Mouse (Mus musculus): ENCODE measurements around the gene Fuz. TPM values are rescaled to one million over a fixed set of nuclear protein-coding genes. Genes with fewer than 3 reads are reported as not detected.

Fuz gene
- total RNA-seq, 2 experiments from 2014 or later = 12.2 to 18.2 TPM

DNA sequence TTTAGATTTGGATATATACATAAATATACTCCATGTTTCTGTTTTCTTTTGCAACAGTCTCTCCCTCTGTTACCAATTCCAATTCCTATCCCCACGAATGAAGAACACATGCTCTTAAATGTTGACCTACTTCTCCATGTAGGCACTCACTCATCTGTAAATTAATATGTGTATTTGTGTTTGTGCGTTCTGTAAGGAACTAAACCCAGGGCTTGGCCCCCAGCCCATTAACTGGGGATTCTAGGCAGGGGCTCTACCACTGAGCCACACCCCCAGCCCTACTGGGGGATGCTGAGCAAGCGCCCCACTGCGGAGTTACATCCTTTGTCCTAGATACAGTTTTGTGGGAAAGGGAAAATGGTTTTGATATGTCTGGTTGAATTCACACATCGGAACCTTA, 23.2 kb downstream of the Fuz start:
- intact Hi-C loops (cut with DNase I) = no loop called here
- no peak for DNase-seq

DNA sequence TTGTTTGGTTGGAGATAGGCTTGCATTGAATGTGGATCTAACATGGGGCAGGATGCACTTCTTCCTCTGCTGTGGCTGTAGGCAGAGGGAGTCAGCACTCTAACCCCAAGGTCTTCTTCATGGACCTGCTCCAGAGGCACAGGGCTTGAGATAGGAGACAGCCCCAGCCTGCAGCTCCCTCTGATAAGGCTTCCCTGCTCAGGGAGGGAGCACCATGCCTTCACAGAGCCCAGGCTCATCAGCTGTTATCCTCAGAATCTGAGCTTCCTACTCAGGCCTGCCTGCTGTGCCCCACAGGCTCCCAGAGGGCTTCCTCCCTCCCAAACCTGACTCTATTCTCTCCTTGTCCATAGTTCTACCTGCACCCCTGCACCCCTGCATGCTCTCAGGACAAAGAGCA, 26.7 kb downstream of the Fuz start:
- intact Hi-C loops (cut with DNase I) = loop anchor here (5.0 kb wide), 1 partner anchor 35 kb away; no protein-coding TSS in a partner anchor
- DNase-seq = no peak

DNA sequence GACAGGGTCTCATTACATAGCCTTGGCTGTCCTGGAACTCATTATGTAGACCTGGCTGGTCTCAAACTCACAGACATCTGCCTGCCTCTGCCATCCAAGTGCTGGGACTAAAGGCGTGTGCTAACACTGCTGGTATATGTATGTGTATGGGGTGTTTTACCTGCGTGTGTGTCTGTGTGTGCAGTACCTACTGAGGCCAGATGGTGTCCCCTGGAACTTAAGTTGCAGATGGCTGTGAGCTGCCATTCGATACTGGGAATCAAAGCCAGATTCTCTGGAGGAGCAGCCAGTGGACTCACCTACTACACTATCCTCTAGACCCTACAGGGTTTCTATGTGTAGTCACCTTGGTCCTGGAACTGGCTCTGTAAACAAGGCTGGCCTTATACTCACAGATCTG, 29.6 kb downstream of the Fuz start:
- peak; percentile 30 to 45 for DNase-seq
- intact Hi-C loops (cut with DNase I) = no loop called here

DNA sequence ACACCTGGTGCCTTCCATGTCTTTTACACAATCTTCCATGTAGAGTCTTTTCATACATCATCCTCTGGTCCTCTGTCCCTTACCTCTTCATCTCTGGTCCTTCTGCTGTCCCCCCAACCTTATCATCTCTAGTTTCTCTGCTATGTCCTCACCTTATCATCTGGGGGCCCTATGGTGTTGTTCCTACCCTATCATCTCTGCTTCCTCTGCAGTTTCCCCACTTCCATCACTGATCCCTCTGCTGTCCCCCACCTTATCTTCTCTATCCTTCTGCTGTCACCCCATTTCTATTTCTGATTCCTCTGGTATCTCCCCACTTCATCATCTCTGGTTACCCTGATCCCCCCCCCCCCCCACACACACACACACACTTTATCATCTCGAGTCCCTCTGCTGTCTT, 32.7 kb downstream of the Fuz start:
- intact Hi-C loops (cut with DNase I) = no loop called here

DNA sequence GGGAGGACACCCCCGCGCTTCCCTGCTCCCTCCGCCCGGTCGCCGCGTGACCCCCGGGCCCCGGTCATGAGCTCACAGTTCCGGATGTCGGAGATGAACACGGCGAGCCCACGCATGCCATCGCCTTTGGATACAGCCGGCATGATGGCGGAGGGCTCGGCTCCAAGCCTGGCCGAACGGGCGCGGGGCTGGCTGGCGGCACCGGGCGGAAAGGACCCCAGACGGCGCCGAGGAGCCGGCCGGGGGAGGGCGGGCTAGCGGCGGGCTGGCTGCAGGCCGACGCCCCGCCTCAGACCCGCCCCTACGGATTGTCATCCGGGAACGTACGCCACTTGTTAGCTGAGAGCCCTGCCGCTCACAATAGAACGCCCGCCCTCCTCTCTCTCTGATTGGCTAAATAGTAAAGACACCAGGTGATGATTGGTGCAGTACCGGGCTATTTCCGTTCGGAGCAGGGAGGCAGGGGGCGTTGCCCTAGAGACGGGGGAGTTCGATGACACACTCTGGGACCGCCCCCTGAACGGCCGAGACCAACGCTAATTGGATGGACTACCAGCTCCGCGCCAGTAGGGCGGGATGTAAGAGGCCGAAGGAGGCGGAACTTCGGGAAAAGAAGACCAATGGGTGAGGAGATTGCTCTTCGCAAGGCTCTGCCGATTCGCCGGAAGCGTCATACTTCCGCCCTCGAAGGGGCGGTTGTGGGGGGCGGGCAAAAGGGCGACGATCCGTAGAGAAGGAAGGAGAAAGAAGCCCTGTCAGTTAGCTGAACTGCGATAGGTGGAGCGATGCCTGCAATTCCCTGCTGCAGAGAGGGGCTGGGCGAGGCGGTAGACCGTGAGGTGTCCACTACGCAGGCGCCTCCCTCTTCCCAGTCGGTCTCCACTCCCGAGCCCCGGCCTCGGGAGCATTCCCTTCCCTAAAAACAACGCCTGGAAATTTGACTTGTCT, 33.6 kb downstream of the Fuz start, which contains the start of gene Ap2a1:
Gene Ap2a1 (minus strand): TSS at position 293 of the 948 bp plus-strand sequence.
- peak; percentile 100 for DNase-seq
- intact Hi-C loops (cut with DNase I) = loop anchor here (2.0 kb wide), 1 partner anchor 29 kb away; no protein-coding TSS in a partner anchor

More for the DNA sequence above, 32.7 kb downstream of the Fuz start:
- no peak for DNase-seq

DNA sequence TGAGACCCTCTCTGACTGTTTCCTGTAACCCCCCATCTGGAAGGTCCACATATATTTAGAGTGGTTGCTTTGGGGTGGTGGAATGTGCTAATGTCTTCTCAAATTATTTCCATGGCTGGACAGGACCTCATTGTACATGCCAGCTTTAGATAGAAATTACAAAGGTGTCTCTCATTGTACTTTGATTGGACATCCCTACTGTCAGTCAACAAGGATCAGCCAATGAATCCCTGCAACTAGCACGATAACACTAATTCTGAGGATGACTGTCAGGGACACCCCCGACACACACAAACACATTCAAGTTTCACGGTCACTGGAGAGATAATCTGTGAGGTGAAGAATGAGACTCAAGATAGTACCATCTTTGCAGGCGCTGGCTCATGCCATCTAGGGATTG, 42.8 kb downstream of the Fuz start:
- intact Hi-C loops (cut with DNase I) = no loop called here
- no peak for DNase-seq

DNA sequence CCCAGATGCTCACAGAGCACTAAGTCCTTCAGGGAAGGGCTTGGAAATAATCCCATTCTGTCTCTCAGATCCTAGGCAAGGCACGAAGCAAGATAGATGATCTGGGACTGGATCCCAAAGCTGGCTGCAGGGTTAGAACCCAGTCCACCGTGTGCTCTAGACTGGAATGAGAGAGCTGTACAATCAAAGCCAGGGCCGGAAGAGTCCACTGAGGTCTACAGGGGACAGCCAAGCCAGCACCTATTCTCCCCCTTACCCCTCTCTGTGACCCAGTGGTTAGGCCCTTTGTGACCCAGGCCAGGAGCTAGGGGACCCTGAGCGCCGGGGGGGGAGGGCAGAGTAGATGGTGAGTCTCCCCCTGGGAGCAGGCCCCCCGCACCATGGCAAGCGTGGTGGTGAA, 47.0 kb downstream of the Fuz start, which contains the start of gene Tsks:
Gene Tsks (plus strand): TSS at position 301 of the 400 bp plus-strand sequence.
- intact Hi-C loops (cut with DNase I) = no loop called here
- DNase-seq = no peak

DNA sequence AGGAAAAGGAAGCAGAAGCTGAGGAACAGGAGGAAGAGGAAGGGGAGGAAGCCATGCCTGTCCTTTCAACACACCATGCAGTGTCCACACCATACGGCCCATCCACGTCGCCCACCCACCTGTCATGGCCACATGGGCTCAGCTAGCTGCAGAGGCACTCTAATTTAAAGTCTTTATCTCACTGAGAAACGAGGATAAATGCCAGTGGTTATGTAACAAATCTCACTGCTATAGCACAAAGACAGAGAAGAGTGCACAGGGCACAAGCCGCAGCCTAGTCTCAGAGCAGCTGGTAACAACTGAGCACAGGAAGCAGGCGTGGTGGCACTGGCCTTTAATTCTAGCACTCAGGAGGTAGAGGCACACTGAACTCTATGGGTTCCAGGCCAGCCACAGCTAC, 54.0 kb downstream of the Fuz start:
- intact Hi-C loops (cut with DNase I) = loop anchor here (5.0 kb wide), 1 partner anchor 53 kb away; the partner anchor contains the start of gene Fuz

DNA sequence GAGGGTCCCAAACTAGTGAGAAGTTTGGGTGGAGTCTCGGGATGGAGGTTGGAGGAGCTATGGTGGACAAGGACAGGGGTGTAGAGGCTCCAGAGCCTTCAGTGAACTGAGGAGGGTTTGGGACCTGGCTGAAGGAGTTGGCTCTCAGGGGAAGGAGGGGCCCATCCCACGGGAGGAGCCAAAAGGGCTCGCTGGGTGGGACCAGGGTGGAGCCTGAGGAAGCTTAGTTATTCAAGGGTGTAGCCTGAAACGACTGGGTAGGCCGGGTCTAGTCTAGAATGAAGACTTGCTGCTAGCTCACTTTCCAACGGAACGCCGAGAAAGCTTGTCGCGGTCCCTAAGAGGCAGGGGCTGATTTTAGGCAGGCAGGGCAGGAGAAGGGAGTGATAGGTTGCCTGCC, 56.1 kb downstream of the Fuz start:
- peak; percentile 68 to 73 for DNase-seq
- intact Hi-C loops (cut with DNase I) = loop anchor here (5.0 kb wide), 1 partner anchor 55 kb away; the partner anchor contains the start of gene Fuz

More for the DNA sequence above, 54.0 kb downstream of the Fuz start:
- DNase-seq = no peak

Small RNA genes lying within 50 kb of the gene (microRNA-seq; reads per million reads assigned to microRNA genes)
- gene Mir707 = 0 reads per million in 2 experiments

Other genes starting within 250 kb of the Fuz start
- gene Myh14, start 225.2 kb upstream of the Fuz start, total RNA-seq (2021) = 10 to 100 TPM; 37.0 to 46.2 TPM
- not detected for gene Izumo2, start 187.3 kb upstream of the Fuz start, total RNA-seq (2021)
- gene Vrk3, start 147.7 kb upstream of the Fuz start, total RNA-seq (2021) = 10 to 100 TPM; 24.7 to 28.3 TPM
- under 1 TPM; 0.12 to 0.35 TPM for gene Zfp473, start 145.0 kb upstream of the Fuz start, total RNA-seq (2021)
- 10 to 100 TPM; 44.3 to 45.1 TPM for gene Nup62, start 80.0 kb upstream of the Fuz start, total RNA-seq (2021)
- gene Il4i1, start 79.7 kb upstream of the Fuz start, total RNA-seq (2021) = 1 to 10 TPM; 1.3 to 1.8 TPM
- gene Atf5, start 79.4 kb upstream of the Fuz start, total RNA-seq (2021) = 10 to 100 TPM; 50.4 to 51.3 TPM
- gene Akt1s1, start 47.1 kb upstream of the Fuz start, total RNA-seq (2021) = 10 to 100 TPM; 76.8 to 78.4 TPM
- 10 to 100 TPM; 38.4 to 44.7 TPM for gene Tbc1d17, start 47.0 kb upstream of the Fuz start, total RNA-seq (2021)
- 10 to 100 TPM; 18.1 to 21.6 TPM for gene Pnkp, start 38.9 kb upstream of the Fuz start, total RNA-seq (2021)
- gene Ptov1, start 26.3 kb upstream of the Fuz start, total RNA-seq (2021) = 100 to 1,000 TPM; 189 to 196 TPM
- gene Med25, start 3.4 kb upstream of the Fuz start, total RNA-seq (2021) = 10 to 100 TPM; 67.7 to 77.1 TPM
- gene Ap2a1, start 33.4 kb downstream of the Fuz start, total RNA-seq (2021) = 10 to 100 TPM; 90.9 to 91.1 TPM
- gene Tsks, start 47.1 kb downstream of the Fuz start, total RNA-seq (2021) = not detected
- 1 to 10 TPM; 4.1 to 6.2 TPM for gene Cpt1c, start 78.8 kb downstream of the Fuz start, total RNA-seq (2021)
- 100 to 1,000 TPM; 198 to 216 TPM for gene Prmt1, start 90.5 kb downstream of the Fuz start, total RNA-seq (2021)
- 10 to 100 TPM; 34.1 to 47.9 TPM for gene Irf3, start 101.6 kb downstream of the Fuz start, total RNA-seq (2021)
- gene Bcl2l12, start 102.6 kb downstream of the Fuz start, total RNA-seq (2021) = 10 to 100 TPM; 14.5 to 15.9 TPM
- gene Scaf1, start 120.3 kb downstream of the Fuz start, total RNA-seq (2021) = 10 to 100 TPM; 68.5 to 70.1 TPM
- 10 to 100 TPM; 71.6 to 75.7 TPM for gene Rras, start 121.9 kb downstream of the Fuz start, total RNA-seq (2021)
- gene Prr12, start 156.8 kb downstream of the Fuz start, total RNA-seq (2021) = 10 to 100 TPM; 28.8 to 35.7 TPM
- gene Nosip, start 166.3 kb downstream of the Fuz start, total RNA-seq (2021) = 10 to 100 TPM; 33.9 to 35.9 TPM
- 10 to 100 TPM; 10.9 to 11.3 TPM for gene Prrg2, start 166.6 kb downstream of the Fuz start, total RNA-seq (2021)
- 10 to 100 TPM; 76.5 to 83.4 TPM for gene Rcn3, start 196.1 kb downstream of the Fuz start, total RNA-seq (2021)
- gene Fcgrt, start 207.8 kb downstream of the Fuz start, total RNA-seq (2021) = 10 to 100 TPM; 65.4 to 69.2 TPM
- 100 to 1,000 TPM; 752 to 773 TPM for gene Rps11, start 228.4 kb downstream of the Fuz start, total RNA-seq (2021)
- gene Rpl13a, start 232.7 kb downstream of the Fuz start, total RNA-seq (2021) = 100 to 1,000 TPM; 809 to 865 TPM
- not detected for gene Gm45713, start 240.2 kb downstream of the Fuz start, total RNA-seq (2021)
- gene Flt3l, start 240.4 kb downstream of the Fuz start, total RNA-seq (2021) = 1 to 10 TPM; 5.7 to 6.5 TPM

Measured in heart, postnatal 10 days (tissue).